In the genomic region with DNA sequence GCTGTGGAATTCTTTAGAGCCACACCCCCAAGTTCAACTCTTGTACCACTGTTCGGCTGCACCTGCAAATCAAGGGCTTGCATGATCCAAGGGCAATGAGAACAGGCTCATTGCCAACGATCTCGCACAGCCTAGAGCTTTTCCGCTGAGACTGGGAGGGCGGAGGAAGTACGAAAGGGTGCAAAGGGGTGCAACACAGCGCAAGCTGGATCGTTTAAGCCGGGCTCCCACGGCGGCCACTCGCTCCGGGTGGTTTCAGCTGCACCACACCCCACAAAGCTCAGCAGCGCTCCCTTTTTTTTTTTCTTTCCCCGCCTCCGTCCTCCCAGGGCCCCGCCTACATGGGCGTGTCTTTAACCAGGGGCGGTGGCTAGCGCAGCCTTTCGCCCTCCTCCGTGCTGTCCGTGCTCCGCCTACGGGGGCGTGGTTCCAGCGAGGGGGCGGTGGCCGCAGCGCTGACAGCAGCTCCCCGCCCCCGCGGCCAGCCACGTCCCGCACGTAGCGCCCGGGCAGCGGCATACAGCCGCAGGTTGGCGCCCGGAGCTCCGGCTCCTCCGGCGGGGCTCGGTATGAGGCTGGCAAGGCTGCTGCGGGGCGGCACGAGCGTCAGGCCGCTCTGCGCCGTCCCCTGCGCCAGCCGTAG, we compare ENCODE assay signal across 8 mouse cellular contexts. TPM values are rescaled to one million over a fixed set of nuclear protein-coding genes. Genes with fewer than 3 reads are reported as not detected.
DNase-seq lines count a peak whose midpoint lies in the region; ATAC-seq and TF ChIP-seq lines count a peak whose summit lies in the region.

Gene Pdk1, plus strand, starts transcription at position 424 of the 643 bp plus-strand sequence.

- peak within 1 kb of the TSS; percentile 82 for H3K4me3 ChIP-seq in bone marrow macrophage, adult 2 months (ENCODE audit: insufficient read depth, low read length)
- peak within 1 kb of the TSS; percentile 64 for H3K4me3 ChIP-seq in embryonic fibroblast, embryonic 13.5 days (ENCODE audit: insufficient read depth, low read length)
- peak within 1 kb of the TSS; percentile 61 for H3K4me3 ChIP-seq in kidney, embryonic 14.5 days (ENCODE audit: low read length)
- peak within 1 kb of the TSS; percentile 88 for H3K4me3 ChIP-seq in limb, embryonic 15.5 days

- WGBS in kidney, embryonic 14.5 days, result under 1% methylated on average over 54 of the region's 55 CpGs
- WGBS in limb, embryonic 15.5 days, result under 1% methylated on average over 54 of the region's 55 CpGs

- peak within 1 kb of the TSS; percentile 73 for H3K4me2 ChIP-seq in kidney, embryonic 14.5 days (replicated peaks; ENCODE audit: low read depth, low read length)
- peak within 1 kb of the TSS; percentile 83 for H3K4me2 ChIP-seq in limb, embryonic 15.5 days

- peaks cover 28% of the 10 kb centered on the region for H3K4me1 ChIP-seq in bone marrow macrophage, adult 2 months (ENCODE audit: control insufficient read depth, insufficient read depth, low read length)
- no peaks in the 10 kb centered on the region for H3K4me1 ChIP-seq in embryonic fibroblast, embryonic 13.5 days (ENCODE audit: control insufficient read depth, insufficient read depth, low read length)
- H3K4me1 ChIP-seq in kidney, embryonic 14.5 days (ENCODE audit: control insufficient read depth, insufficient read depth, low read length), result peaks cover 6% of the 10 kb centered on the region; the same call in 1 of the 2 replicates
- peaks cover 16% of the 10 kb centered on the region; the same call in 1 of the 2 replicates for H3K4me1 ChIP-seq in limb, embryonic 15.5 days

- H3K9me3 ChIP-seq in kidney, embryonic 14.5 days (ENCODE audit: control insufficient read depth, low read length), result no peaks in the 10 kb centered on the region
- H3K9me3 ChIP-seq in limb, embryonic 15.5 days, result no peaks in the 10 kb centered on the region

- peak; percentile 99 for DNase-seq in A20 (ENCODE audit: low read depth, low spot score)
- DNase-seq in heart, adult 9 months (ENCODE audit: low spot score in 2 of 2), result peak; percentile 95 to 98
- peak; percentile 91 to 98 for DNase-seq in monocyte, adult 2 months (ENCODE audit: low read depth in 1 of 2, low spot score in 2 of 2)
- peak; percentile 98 to 99 for DNase-seq in spleen, postnatal 36 days (ENCODE audit: low spot score in 2 of 2)

- peak within 1 kb of the TSS; percentile 81 for H3K27ac ChIP-seq in bone marrow macrophage, adult 2 months (ENCODE audit: insufficient read depth, low read depth, low read length)
- H3K27ac ChIP-seq in embryonic fibroblast, embryonic 13.5 days (ENCODE audit: insufficient read depth, low read length), result no peak within 1 kb of the TSS
- H3K27ac ChIP-seq in kidney, embryonic 14.5 days (ENCODE audit: low read depth, low read length), result peak within 1 kb of the TSS; percentile 70
- peak within 1 kb of the TSS; percentile 98 for H3K27ac ChIP-seq in limb, embryonic 15.5 days

- peak; percentile 97 for ATAC-seq in kidney, embryonic 14.5 days (ENCODE audit: low FRiP score, low TSS enrichment)
- ATAC-seq in limb, embryonic 15.5 days (ENCODE audit: insufficient number of reproducible peaks, low FRiP score, low TSS enrichment, low read depth), result peak; percentile 97

- 0 out of 2 replicates have a peak, but pooled peaks cover 2% of the 10 kb centered on the region for H3K36me3 ChIP-seq in kidney, embryonic 14.5 days (ENCODE audit: control insufficient read depth, insufficient read depth, low read length)
- H3K36me3 ChIP-seq in limb, embryonic 15.5 days, result peaks cover 9% of the 10 kb centered on the region; the same call in 1 of the 2 replicates

- H3K9ac ChIP-seq in kidney, embryonic 14.5 days (ENCODE audit: low read depth, low read length), result peak within 1 kb of the TSS; percentile 76
- peak within 1 kb of the TSS; percentile 85 for H3K9ac ChIP-seq in limb, embryonic 15.5 days

- H3K27me3 ChIP-seq in kidney, embryonic 14.5 days (ENCODE audit: control insufficient read depth, insufficient read depth, low read length), result no peaks in the 10 kb centered on the region
- H3K27me3 ChIP-seq in limb, embryonic 15.5 days, result no peaks in the 10 kb centered on the region

- TF ChIP-seq POLR2A in bone marrow macrophage, adult 2 months (IDR thresholded peaks at IDR 0.05; ENCODE audit: borderline replicate concordance, low read depth, low read length), result no peak
- TF ChIP-seq POLR2A in embryonic fibroblast, embryonic 13.5 days (IDR thresholded peaks at IDR 0.05; ENCODE audit: low read depth, low read length), result peak; percentile 69

- no peak for TF ChIP-seq CTCF in bone marrow macrophage, adult 2 months (IDR thresholded peaks at IDR 0.05; ENCODE audit: low read depth, low read length)
- no peak for TF ChIP-seq CTCF in embryonic fibroblast, embryonic 13.5 days (IDR thresholded peaks at IDR 0.05; ENCODE audit: borderline replicate concordance, insufficient read depth, low read length)

RNA-seq across cellular contexts. Expression of gene Pdk1, which starts in this region (rescaled TPM):
- polyA plus RNA-seq in bone marrow macrophage, adult 2 months (2012; ENCODE audit: insufficient read depth, insufficient read length, missing spikeins), result 33.2 and 36.2 TPM in 2 replicates
- 26.7 and 32.7 TPM in 2 replicates for polyA plus RNA-seq in embryonic fibroblast, embryonic 13.5 days (2011; ENCODE audit: insufficient read length, low read depth, missing spikeins)
- 28.8 and 40.5 TPM in 2 replicates for polyA plus RNA-seq in kidney, embryonic 14.5 days (2014; fragmentation: Nextera tagmentation; extraction: Ambion mirVana)
- 67.4 and 71.7 TPM in 2 replicates for polyA plus RNA-seq in limb, embryonic 15.5 days (2015; fragmentation: Nextera tagmentation; extraction: Ambion mirVana)
